Mouse (Mus musculus) liver, embryonic 12.5 days (tissue): ENCODE data around the gene Zfp940. TPM values are rescaled to one million over a fixed set of nuclear protein-coding genes. Genes with fewer than 3 reads are reported as not detected.
A peak's percentile ranks its signal among the peaks of the same experiment; 100 is the strongest.

Experiments used
- ATAC-seq: fragments of 200-750 bp; cut with Nextera tagmentation; 2 replicates; pipeline ENCODE4 v1.8.0; 2017; ENCODE audit warnings: moderate number of reproducible peaks, mild to moderate bottlenecking, moderate library complexity
- H3K27ac ChIP-seq: fragments of 300-500 bp; sonication (generic); 2 replicates; pipeline ENCODE4 v1.5.1; 2016; ENCODE audit warnings: mild to moderate bottlenecking
- H3K27me3 ChIP-seq: fragments of 300-500 bp; sonication (generic); replicated peaks from 2 replicates; pipeline ENCODE4 v1.6.1; 2016; ENCODE audit warnings: mild to moderate bottlenecking, moderate library complexity
- H3K36me3 ChIP-seq: fragments of 300-500 bp; sonication (generic); 2 replicates; pipeline ENCODE4 v1.6.1; 2016; ENCODE audit warnings: mild to moderate bottlenecking, moderate library complexity
- H3K4me1 ChIP-seq: fragments of 300-500 bp; sonication (generic); 2 replicates; pipeline ENCODE4 v1.6.1; 2016
- H3K4me2 ChIP-seq: fragments of 300-500 bp; sonication (generic); 2 replicates; pipeline ENCODE4 v1.6.1; 2016; ENCODE audit warnings: mild to moderate bottlenecking, moderate library complexity
- H3K4me3 ChIP-seq: fragments of 300-500 bp; sonication (generic); 2 replicates; pipeline ENCODE4 v1.5.1; 2016; ENCODE audit warnings: mild to moderate bottlenecking, moderate library complexity
- H3K9ac ChIP-seq: fragments of 300-500 bp; sonication (generic); 2 replicates; pipeline ENCODE4 v1.6.1; 2016; ENCODE audit warnings: mild to moderate bottlenecking, moderate library complexity
- H3K9me3 ChIP-seq: fragments of 300-500 bp; sonication (generic); replicated peaks from 2 replicates; pipeline ENCODE4 v1.6.1; 2016; ENCODE audit warnings: mild to moderate bottlenecking, moderate library complexity
- WGBS: fragments of 180-500 bp; shearing (Covaris S2); methylation state at CpG from one replicate; pipeline ENCODE4 v1.1.7; 2016; ENCODE audit not compliant: insufficient replicate concordance; 5-methylcytosine and 5-hydroxymethylcytosine counted together
- polyA plus RNA-seq: library from polyadenylated mRNA; unstranded; fragments of >200 nt; fragmentation: Nextera tagmentation; extraction: Ambion mirVana; gene quantifications from 2 replicates; pipeline ENCODE4 v1.2.1, GENCODE M21; 2016

Gene Zfp940
- polyA plus RNA-seq, 1 experiment from 2014 or later, result 2.1 TPM

- Histone ChIP-seq H3K27me3 (no peaks in the 10 kb centered on the region), H3K9me3 (no peaks in the 10 kb centered on the region), H3K4me2 (no peak overlapping the region), H3K4me3 (no peak overlapping the region), H3K36me3 (peaks cover 30% of the 10 kb centered on the region), H3K27ac (no peak overlapping the region), H3K4me1 (no peaks in the 10 kb centered on the region), H3K9ac (no peak overlapping the region)
- no peak for ATAC-seq
- 81% methylated on average over 1 of the region's 1 CpGs for WGBS
These were observed 11.4 kb downstream of the Zfp940 start for GRCm38 (mm10) chr7:29842105-29842504.

- whole genome bisulfite sequencing, result 61% methylated on average over 3 of the region's 3 CpGs
- Histone ChIP-seq H3K4me1 (no peaks in the 10 kb centered on the region), H3K9ac (no peak overlapping the region), H3K9me3 (no peaks in the 10 kb centered on the region), H3K4me2 (no peak overlapping the region), H3K4me3 (no peak overlapping the region), H3K36me3 (peaks cover 5% of the 10 kb centered on the region; the same call in 1 of the 2 replicates), H3K27me3 (no peaks in the 10 kb centered on the region), H3K27ac (no peak overlapping the region)
- ATAC-seq, result no peak
These were observed 14.2 kb downstream of the Zfp940 start for GRCm38 (mm10) chr7:29839256-29839655.

GRCm38 (mm10) chr7:29836816-29837215 lies 16.7 kb downstream of the Zfp940 start:
- no peak overlapping the region for H3K4me3 ChIP-seq
- H3K36me3 ChIP-seq, result peaks cover 3% of the 10 kb centered on the region; the same call in 1 of the 2 replicates
- no peaks in the 10 kb centered on the region for H3K9me3 ChIP-seq
- no peak overlapping the region for H3K27ac ChIP-seq
- no peak overlapping the region for H3K4me2 ChIP-seq
- no peak for ATAC-seq
- 76% methylated on average over 1 of the region's 1 CpGs for WGBS
- no peaks in the 10 kb centered on the region for H3K4me1 ChIP-seq
- no peak overlapping the region for H3K9ac ChIP-seq
- H3K27me3 ChIP-seq, result no peaks in the 10 kb centered on the region

- H3K4me2 ChIP-seq, result no peak overlapping the region
- peaks cover 66% of the 10 kb centered on the region for H3K36me3 ChIP-seq
- peaks cover 12% of the 10 kb centered on the region; the same call in 1 of the 2 replicates for H3K9me3 ChIP-seq
- H3K4me3 ChIP-seq, result no peak overlapping the region
- ATAC-seq, result no peak
- no peaks in the 10 kb centered on the region for H3K4me1 ChIP-seq
- WGBS, result 89% methylated on average over 12 of the region's 12 CpGs
- no peaks in the 10 kb centered on the region for H3K27me3 ChIP-seq
- H3K27ac ChIP-seq, result no peak overlapping the region
- no peak overlapping the region for H3K9ac ChIP-seq
These were observed 23.7 kb downstream of the Zfp940 start for GRCm38 (mm10) chr7:29829804-29830203.

- H3K27ac ChIP-seq, result no peak overlapping the region
- H3K4me2 ChIP-seq, result no peak overlapping the region
- 90% methylated on average over 12 of the region's 12 CpGs for WGBS
- ATAC-seq, result no peak
- H3K9ac ChIP-seq, result no peak overlapping the region
- H3K27me3 ChIP-seq, result no peaks in the 10 kb centered on the region
- H3K9me3 ChIP-seq, result peaks cover 12% of the 10 kb centered on the region; the same call in 1 of the 2 replicates
- no peaks in the 10 kb centered on the region for H3K4me1 ChIP-seq
- peaks cover 82% of the 10 kb centered on the region for H3K36me3 ChIP-seq
- no peak overlapping the region for H3K4me3 ChIP-seq
These were observed 25.5 kb downstream of the Zfp940 start for GRCm38 (mm10) chr7:29828001-29828400.

GRCm38 (mm10) chr7:29818619-29819254 lies 34.7 kb downstream of the Zfp940 start:
- Histone ChIP-seq H3K27ac (peak overlapping the region; percentile 80), H3K4me2 (peak overlapping the region; percentile 77), H3K4me1 (peaks cover 53% of the 10 kb centered on the region), H3K27me3 (no peaks in the 10 kb centered on the region), H3K4me3 (peak overlapping the region; percentile 71), H3K9ac (peak overlapping the region; percentile 72), H3K9me3 (no peaks in the 10 kb centered on the region), H3K36me3 (peaks cover 28% of the 10 kb centered on the region)
- WGBS, result 3% methylated on average over 12 of the region's 12 CpGs
- peak; percentile 68 for ATAC-seq

GRCm38 (mm10) chr7:29815910-29816429 lies 37.5 kb downstream of the Zfp940 start, which contains the start of gene Zfp790:
Gene Zfp790 (plus strand): TSS chr7:29816114.
- Histone ChIP-seq H3K9ac (peak within 1 kb of the TSS; percentile 78), H3K4me2 (peak within 1 kb of the TSS; percentile 90), H3K27ac (peak within 1 kb of the TSS; percentile 82), H3K36me3 (peaks cover 2% of the 10 kb centered on the region; the same call in 1 of the 2 replicates), H3K4me1 (peaks cover 59% of the 10 kb centered on the region), H3K4me3 (peak within 1 kb of the TSS; percentile 76), H3K9me3 (no peaks in the 10 kb centered on the region), H3K27me3 (no peaks in the 10 kb centered on the region)
- WGBS, result under 1% methylated on average over 26 of the region's 26 CpGs
- ATAC-seq, result peak; percentile 94

GRCm38 (mm10) chr7:29815061-29815784 lies 38.2 kb downstream of the Zfp940 start:
- peak overlapping the region; percentile 76 for H3K4me3 ChIP-seq
- H3K4me2 ChIP-seq, result peak overlapping the region; percentile 90
- ATAC-seq, result peak; percentile 49
- peaks cover 59% of the 10 kb centered on the region for H3K4me1 ChIP-seq
- H3K9ac ChIP-seq, result peak overlapping the region; percentile 69
- no peaks in the 10 kb centered on the region for H3K36me3 ChIP-seq
- 4% methylated on average over 12 of the region's 12 CpGs for WGBS
- no peaks in the 10 kb centered on the region for H3K9me3 ChIP-seq
- H3K27ac ChIP-seq, result peak overlapping the region; percentile 59; the same call in 1 of the 2 replicates
- H3K27me3 ChIP-seq, result no peaks in the 10 kb centered on the region

GRCm38 (mm10) chr7:29814381-29814780 lies 39.1 kb downstream of the Zfp940 start:
- 72% methylated on average over 2 of the region's 2 CpGs for WGBS
- no peaks in the 10 kb centered on the region for H3K36me3 ChIP-seq
- no peak for ATAC-seq

GRCm38 (mm10) chr7:29812244-29812643 lies 41.2 kb downstream of the Zfp940 start:
- ATAC-seq, result no peak
- Histone ChIP-seq H3K27me3 (no peaks in the 10 kb centered on the region), H3K9ac (no peak overlapping the region), H3K4me3 (no peak overlapping the region), H3K27ac (no peak overlapping the region), H3K4me1 (peaks cover 34% of the 10 kb centered on the region), H3K36me3 (no peaks in the 10 kb centered on the region), H3K9me3 (no peaks in the 10 kb centered on the region), H3K4me2 (no peak overlapping the region)
- WGBS, result 76% methylated on average over 1 of the region's 1 CpGs

More at GRCm38 (mm10) chr7:29814381-29814780, 39.1 kb downstream of the Zfp940 start:
- Histone ChIP-seq H3K9me3 (no peaks in the 10 kb centered on the region), H3K27me3 (no peaks in the 10 kb centered on the region), H3K27ac (no peak overlapping the region), H3K4me1 (peaks cover 52% of the 10 kb centered on the region), H3K9ac (no peak overlapping the region), H3K4me3 (no peak overlapping the region), H3K4me2 (peak overlapping the region; percentile 90)

- Histone ChIP-seq H3K9me3 (no peaks in the 10 kb centered on the region), H3K36me3 (no peaks in the 10 kb centered on the region), H3K4me2 (no peak overlapping the region), H3K27me3 (no peaks in the 10 kb centered on the region), H3K9ac (no peak overlapping the region), H3K4me3 (no peak overlapping the region), H3K4me1 (no peaks in the 10 kb centered on the region), H3K27ac (no peak overlapping the region)
- 63% methylated on average over 5 of the region's 5 CpGs for WGBS
- ATAC-seq, result no peak
These were observed 46.4 kb downstream of the Zfp940 start for GRCm38 (mm10) chr7:29807046-29807445.

- 34% methylated on average over 27 of the region's 27 CpGs for WGBS
- H3K4me3 ChIP-seq, result no peak overlapping the region
- H3K27ac ChIP-seq, result no peak overlapping the region
- H3K9me3 ChIP-seq, result no peaks in the 10 kb centered on the region
- H3K9ac ChIP-seq, result no peak overlapping the region
- H3K36me3 ChIP-seq, result peaks cover 26% of the 10 kb centered on the region
- ATAC-seq, result no peak
- H3K27me3 ChIP-seq, result peaks cover 22% of the 10 kb centered on the region
- H3K4me1 ChIP-seq, result no peaks in the 10 kb centered on the region
- H3K4me2 ChIP-seq, result no peak overlapping the region
These were observed 60.6 kb downstream of the Zfp940 start for GRCm38 (mm10) chr7:29792906-29793305.
